Mouse (Mus musculus): ENCODE data around the gene Olfr993.

The Olfr993 gene

GRCm38 (mm10) chr2:85414777-85415176, at the start of gene Olfr993:
Olfr993 (minus strand) TSS chr2:85414877.
- no peak for DNase-seq (ENCODE audit: extremely low spot score)

- DNase-seq (ENCODE audit: extremely low spot score): no peak
Observed at GRCm38 (mm10) chr2:85443539-85443938, 28.9 kb upstream of the Olfr993 start, which contains the start of gene Olfr995. Olfr995 (minus strand) TSS chr2:85443639.

- no peak for DNase-seq (ENCODE audit: extremely low spot score)
Observed at GRCm38 (mm10) chr2:85442546-85442945, 27.9 kb upstream of the Olfr993 start.

GRCm38 (mm10) chr2:85436351-85436750, 21.7 kb upstream of the Olfr993 start, which contains the start of gene Olfr994:
Olfr994 (minus strand) TSS chr2:85436451.
- no peak for DNase-seq (ENCODE audit: extremely low spot score)

- no peak for DNase-seq (ENCODE audit: extremely low spot score)
Observed at GRCm38 (mm10) chr2:85425893-85426292, 11.2 kb upstream of the Olfr993 start.

- no peak for DNase-seq (ENCODE audit: extremely low spot score)
Observed at GRCm38 (mm10) chr2:85409369-85409768, 5.3 kb downstream of the Olfr993 start, which contains the start of gene Olfr992. Olfr992 (minus strand) TSS chr2:85409469.
